Mouse (Mus musculus): Measurements from ENCODE around the gene Ssbp1.

Gene Ssbp1

GRCm38 (mm10) chr6:40471720-40472010 lies 513 bp downstream of the Ssbp1 start:
- no peak for DNase-seq

GRCm38 (mm10) chr6:40476132-40476531 lies 5.0 kb downstream of the Ssbp1 start:
- DNase-seq: no peak

DNA sequence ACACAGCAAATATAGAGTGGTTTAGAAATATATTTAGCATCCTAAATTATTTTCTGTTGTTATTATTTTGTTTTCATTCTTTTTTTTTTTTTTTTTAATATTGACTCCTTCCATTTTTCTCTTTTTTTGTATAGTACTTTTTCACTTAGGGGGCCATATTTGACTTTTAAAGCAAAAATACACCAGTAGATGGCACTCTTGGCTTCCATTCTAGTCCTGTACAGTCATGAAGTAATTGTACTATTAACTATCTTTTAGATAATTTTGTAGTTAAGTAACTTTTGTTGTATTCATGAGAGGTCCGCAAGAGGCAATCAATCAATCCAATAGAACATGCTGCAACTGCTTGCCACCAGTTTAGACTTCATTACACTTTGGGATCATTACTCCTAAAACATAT lies 8.6 kb downstream of the Ssbp1 start:
- DNase-seq: no peak

GRCm38 (mm10) chr6:40482318-40482717 lies 11.2 kb downstream of the Ssbp1 start:
- no peak for DNase-seq

GRCm38 (mm10) chr6:40490933-40491332 lies 19.8 kb downstream of the Ssbp1 start, which contains the start of gene Tas2r137:
Gene Tas2r137 (plus strand): TSS chr6:40491233.
- no peak for DNase-seq

- no peak for DNase-seq
These were observed 22.1 kb downstream of the Ssbp1 start, which contains the start of gene Tas2r108 for GRCm38 (mm10) chr6:40493229-40493628. Gene Tas2r108 (plus strand): TSS chr6:40493529.

DNA sequence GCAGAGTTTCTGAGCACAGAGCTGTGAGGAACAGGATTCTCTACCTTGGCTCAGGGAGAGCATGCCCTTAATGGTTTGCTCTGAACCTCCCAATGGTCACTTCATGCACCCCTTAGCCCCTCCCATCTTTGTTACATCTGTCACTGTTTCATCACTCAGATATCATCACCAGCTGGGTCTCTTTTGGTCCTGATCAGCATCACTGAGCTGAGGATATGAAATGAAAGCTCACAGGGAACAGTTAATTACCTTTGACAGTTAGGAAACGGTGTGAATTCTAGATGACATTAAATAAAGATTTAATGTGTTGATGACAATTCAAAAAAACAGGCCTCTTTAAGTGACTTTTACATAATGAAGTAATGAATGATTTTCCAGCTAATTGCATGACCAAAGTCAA lies 48.3 kb downstream of the Ssbp1 start, which contains the start of gene Prss37:
Gene Prss37 (minus strand): TSS at position 101 of the 400 bp plus-strand sequence.
- no peak for DNase-seq

Measured in layer of hippocampus, adult 9-11 months (tissue).